Mouse (Mus musculus): ENCODE measurements around the gene Crybg1. TPM values are rescaled to one million over a fixed set of nuclear protein-coding genes. Genes with fewer than 3 reads are reported as not detected.

The Crybg1 gene
- total RNA-seq, 1 experiment: 2.5 TPM

DNA sequence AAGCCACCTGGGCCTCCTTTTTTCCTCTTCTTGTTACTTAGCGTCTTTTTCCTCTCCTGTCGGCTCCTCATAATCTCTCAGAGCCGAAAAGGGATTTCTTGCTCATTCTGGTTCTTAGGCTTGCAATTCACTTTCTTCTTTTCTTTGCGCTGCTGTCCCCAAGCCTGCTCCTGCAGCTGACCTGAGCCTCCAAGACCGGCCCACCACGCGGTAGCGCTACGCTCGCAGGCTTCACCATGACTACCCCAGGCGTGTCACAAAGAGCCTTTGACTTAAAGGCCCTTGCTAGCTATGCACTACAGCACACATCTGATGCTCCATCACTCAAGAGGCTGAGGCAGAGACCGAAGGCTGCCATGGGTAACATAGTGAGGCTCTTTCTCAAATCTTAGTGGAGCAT is 21.5 kb upstream of the Crybg1 start:
- Histone ChIP-seq H3K36me3 (ENCODE audit: control insufficient read depth, insufficient read depth, low read length, poor library complexity, severe bottlenecking) (no peaks in the 10 kb centered on the region), H3K9ac (ENCODE audit: insufficient read depth, low read depth, low read length, poor library complexity, severe bottlenecking) (no peak overlapping the region), H3K27ac (ENCODE audit: insufficient read depth, low read depth, low read length, poor library complexity, severe bottlenecking) (no peak overlapping the region), H3K9me3 (ENCODE audit: control insufficient read depth, insufficient read depth, low read depth, low read length) (no peaks in the 10 kb centered on the region), H3K4me1 (ENCODE audit: control insufficient read depth in 2 of 2, insufficient read depth in 2 of 2, low read length in 2 of 2, poor library complexity in 1 of 2) (no peaks in the 10 kb centered on the region), H3K4me3 (ENCODE audit: insufficient read depth in 1 of 2, low read depth in 1 of 2, low read length in 2 of 2, poor library complexity in 1 of 2, severe bottlenecking in 1 of 2) (no peak overlapping the region)
- DNase-seq (ENCODE audit: low read depth, low spot score): no peak
- TF ChIP-seq CHD2 (IDR thresholded peaks at IDR 0.05; ENCODE audit: low read depth, low read length) (no peak), ZNF384 (IDR thresholded peaks at IDR 0.05; ENCODE audit: low read depth, low read length) (no peak), HCFC1 (IDR thresholded peaks at IDR 0.05; ENCODE audit: borderline replicate concordance, insufficient read depth, low read length) (no peak), ZC3H11A (IDR thresholded peaks at IDR 0.05; ENCODE audit: borderline replicate concordance, low read depth, low read length) (no peak)
- in situ Hi-C loops (cut with MboI; ENCODE audit: low sequenced_read_pairs in 2 of 2, unreplicated experiment in 2 of 2): no loop called here

DNA sequence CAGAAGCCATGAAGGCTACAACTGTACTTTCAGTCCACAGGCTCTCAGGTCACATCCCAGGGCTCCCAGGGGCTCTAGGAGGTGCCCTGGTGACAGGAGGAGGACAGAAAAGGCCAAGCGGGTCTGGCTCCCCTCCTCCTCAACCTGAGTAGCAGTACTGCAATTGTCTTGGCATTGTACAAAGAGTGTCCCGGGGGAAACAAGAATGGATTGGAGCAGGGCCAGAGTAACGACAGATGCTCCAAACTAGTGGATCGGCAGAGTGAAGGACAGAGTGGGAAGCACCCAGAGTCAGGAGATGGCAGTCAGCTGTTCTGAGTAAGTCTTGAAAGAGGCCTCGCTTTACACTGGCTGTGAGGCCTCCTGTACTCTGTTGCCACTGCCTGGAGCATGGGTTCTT is 18.4 kb upstream of the Crybg1 start:
- H3K9ac ChIP-seq (ENCODE audit: insufficient read depth, low read depth, low read length, poor library complexity, severe bottlenecking): no peak overlapping the region
- H3K4me3 ChIP-seq (ENCODE audit: insufficient read depth in 1 of 2, low read depth in 1 of 2, low read length in 2 of 2, poor library complexity in 1 of 2, severe bottlenecking in 1 of 2): no peak overlapping the region
- TF ChIP-seq MAFK (IDR thresholded peaks at IDR 0.05; ENCODE audit: insufficient read depth, low read depth, low read length): no peak
- no peak for TF ChIP-seq HCFC1 (IDR thresholded peaks at IDR 0.05; ENCODE audit: borderline replicate concordance, insufficient read depth, low read length)
- TF ChIP-seq CHD2 (IDR thresholded peaks at IDR 0.05; ENCODE audit: low read depth, low read length): no peak
- no peak for TF ChIP-seq ZNF384 (IDR thresholded peaks at IDR 0.05; ENCODE audit: low read depth, low read length)
- no peak for TF ChIP-seq ZC3H11A (IDR thresholded peaks at IDR 0.05; ENCODE audit: borderline replicate concordance, low read depth, low read length)
- DNase-seq (ENCODE audit: low read depth, low spot score): no peak
- no peaks in the 10 kb centered on the region for H3K36me3 ChIP-seq (ENCODE audit: control insufficient read depth, insufficient read depth, low read length, poor library complexity, severe bottlenecking)
- no peak overlapping the region for H3K27ac ChIP-seq (ENCODE audit: insufficient read depth, low read depth, low read length, poor library complexity, severe bottlenecking)
- H3K4me1 ChIP-seq (ENCODE audit: control insufficient read depth in 2 of 2, insufficient read depth in 2 of 2, low read length in 2 of 2, poor library complexity in 1 of 2): no peaks in the 10 kb centered on the region
- in situ Hi-C loops (cut with MboI; ENCODE audit: low sequenced_read_pairs in 2 of 2, unreplicated experiment in 2 of 2): no loop called here
- H3K9me3 ChIP-seq (ENCODE audit: control insufficient read depth, insufficient read depth, low read depth, low read length): no peaks in the 10 kb centered on the region

DNA sequence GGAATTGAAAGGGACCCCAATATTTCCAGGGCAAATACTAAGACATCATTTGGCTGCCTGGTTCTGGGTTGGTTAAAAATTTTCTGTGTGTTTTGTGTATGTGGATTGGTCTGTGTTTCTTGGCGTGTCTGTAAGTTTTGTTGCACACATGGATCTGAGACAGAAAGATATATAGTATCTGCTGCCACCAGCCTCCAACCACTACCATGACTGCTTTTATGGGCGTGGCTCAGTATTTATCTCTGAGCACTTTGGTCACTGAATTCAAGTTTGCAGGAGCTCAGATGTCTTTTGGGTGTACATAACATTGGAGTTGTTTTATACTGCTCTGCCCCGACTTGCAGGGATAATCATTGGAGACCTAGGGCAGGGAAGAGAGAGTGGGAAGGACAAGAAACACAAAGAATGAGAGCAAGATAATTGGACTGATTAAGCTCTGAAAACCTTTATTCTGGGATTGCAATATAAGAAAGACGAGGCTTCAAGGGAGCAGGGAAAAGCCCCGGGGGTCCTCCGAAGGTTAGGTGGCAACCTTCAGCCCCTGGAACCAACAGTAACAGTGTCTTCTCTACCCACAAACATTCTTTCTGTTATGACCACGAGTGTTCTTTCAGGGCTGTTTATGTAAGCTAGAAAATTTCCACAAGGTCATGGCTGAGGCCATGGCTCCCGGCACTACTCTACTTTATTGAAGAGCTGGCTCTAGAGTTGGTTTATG is 15.8 kb upstream of the Crybg1 start:
- in situ Hi-C loops (cut with MboI; ENCODE audit: low sequenced_read_pairs in 2 of 2, unreplicated experiment in 2 of 2): no loop called here
- DNase-seq (ENCODE audit: low read depth, low spot score): no peak
- no peak for TF ChIP-seq HCFC1 (IDR thresholded peaks at IDR 0.05; ENCODE audit: borderline replicate concordance, insufficient read depth, low read length)
- TF ChIP-seq ZC3H11A (IDR thresholded peaks at IDR 0.05; ENCODE audit: borderline replicate concordance, low read depth, low read length): no peak
- TF ChIP-seq ZNF384 (IDR thresholded peaks at IDR 0.05; ENCODE audit: low read depth, low read length): no peak
- TF ChIP-seq CHD2 (IDR thresholded peaks at IDR 0.05; ENCODE audit: low read depth, low read length): no peak
- no peak for TF ChIP-seq MAFK (IDR thresholded peaks at IDR 0.05; ENCODE audit: insufficient read depth, low read depth, low read length)

DNA sequence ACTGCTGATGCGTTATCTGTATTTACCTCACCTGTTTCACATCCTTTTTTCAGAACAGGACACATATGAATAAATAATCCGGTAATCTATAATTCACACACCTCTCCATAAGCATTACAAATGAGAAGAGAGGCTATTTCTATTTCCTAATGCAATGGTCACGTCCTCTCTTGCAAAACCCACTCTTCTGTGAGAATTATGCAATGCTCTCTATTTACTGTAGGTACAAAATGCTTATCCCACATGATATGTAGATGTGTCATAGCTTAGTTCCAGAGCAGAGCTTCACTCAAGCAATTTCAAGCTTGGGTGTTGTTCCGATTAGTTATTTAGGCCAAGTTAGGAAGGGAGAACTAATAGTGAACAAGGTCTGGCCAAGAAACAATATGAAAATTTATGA is 14.4 kb upstream of the Crybg1 start:
- no peaks in the 10 kb centered on the region for H3K4me1 ChIP-seq (ENCODE audit: control insufficient read depth in 2 of 2, insufficient read depth in 2 of 2, low read length in 2 of 2, poor library complexity in 1 of 2)
- TF ChIP-seq MAFK (IDR thresholded peaks at IDR 0.05; ENCODE audit: insufficient read depth, low read depth, low read length): no peak
- TF ChIP-seq ZC3H11A (IDR thresholded peaks at IDR 0.05; ENCODE audit: borderline replicate concordance, low read depth, low read length): no peak
- TF ChIP-seq ZNF384 (IDR thresholded peaks at IDR 0.05; ENCODE audit: low read depth, low read length): no peak
- no peak for TF ChIP-seq HCFC1 (IDR thresholded peaks at IDR 0.05; ENCODE audit: borderline replicate concordance, insufficient read depth, low read length)
- TF ChIP-seq CHD2 (IDR thresholded peaks at IDR 0.05; ENCODE audit: low read depth, low read length): no peak
- H3K9ac ChIP-seq (ENCODE audit: insufficient read depth, low read depth, low read length, poor library complexity, severe bottlenecking): no peak overlapping the region
- no peak for DNase-seq (ENCODE audit: low read depth, low spot score)
- H3K27ac ChIP-seq (ENCODE audit: insufficient read depth, low read depth, low read length, poor library complexity, severe bottlenecking): no peak overlapping the region
- H3K9me3 ChIP-seq (ENCODE audit: control insufficient read depth, insufficient read depth, low read depth, low read length): no peaks in the 10 kb centered on the region
- in situ Hi-C loops (cut with MboI; ENCODE audit: low sequenced_read_pairs in 2 of 2, unreplicated experiment in 2 of 2): no loop called here
- H3K36me3 ChIP-seq (ENCODE audit: control insufficient read depth, insufficient read depth, low read length, poor library complexity, severe bottlenecking): no peaks in the 10 kb centered on the region
- H3K4me3 ChIP-seq (ENCODE audit: insufficient read depth in 1 of 2, low read depth in 1 of 2, low read length in 2 of 2, poor library complexity in 1 of 2, severe bottlenecking in 1 of 2): no peak overlapping the region

More for the DNA sequence above, 15.8 kb upstream of the Crybg1 start:
- H3K9me3 ChIP-seq (ENCODE audit: control insufficient read depth, insufficient read depth, low read depth, low read length): no peaks in the 10 kb centered on the region
- no peaks in the 10 kb centered on the region for H3K4me1 ChIP-seq (ENCODE audit: control insufficient read depth in 2 of 2, insufficient read depth in 2 of 2, low read length in 2 of 2, poor library complexity in 1 of 2)
- no peaks in the 10 kb centered on the region for H3K36me3 ChIP-seq (ENCODE audit: control insufficient read depth, insufficient read depth, low read length, poor library complexity, severe bottlenecking)
- H3K27ac ChIP-seq (ENCODE audit: insufficient read depth, low read depth, low read length, poor library complexity, severe bottlenecking): no peak overlapping the region
- H3K9ac ChIP-seq (ENCODE audit: insufficient read depth, low read depth, low read length, poor library complexity, severe bottlenecking): no peak overlapping the region
- no peak overlapping the region for H3K4me3 ChIP-seq (ENCODE audit: insufficient read depth in 1 of 2, low read depth in 1 of 2, low read length in 2 of 2, poor library complexity in 1 of 2, severe bottlenecking in 1 of 2)
